Mouse (Mus musculus) stomach, postnatal 0 days (tissue): ENCODE data around the gene Nr1d2. TPM values are rescaled to one million over a fixed set of nuclear protein-coding genes. Genes with fewer than 3 reads are reported as not detected.
"Not testable (repeated sequence)": the region's sequence is repeated elsewhere in the genome, so short reads cannot be mapped to it uniquely, and the experiment has no call there.

ENCODE experiments used
- ATAC-seq: fragments of 200-750 bp; cut with Nextera tagmentation; 2 replicates; pipeline ENCODE4 v1.8.0; 2017; ENCODE audit not compliant: low FRiP score, low TSS enrichment
- DNase-seq: peaks from one replicate; pipeline ENCODE4 v3.0.0-alpha.2; 2016; ENCODE audit warnings: low spot score
- H3K27ac ChIP-seq: fragments of 300-500 bp; sonication (generic); replicated peaks from 2 replicates; pipeline ENCODE4 v1.5.1; 2014; ENCODE audit warnings: mild to moderate bottlenecking, control low read depth
- H3K27me3 ChIP-seq: fragments of 300-500 bp; sonication (generic); 2 replicates; pipeline ENCODE4 v1.6.1; 2014; ENCODE audit warnings: low read length; ENCODE audit not compliant: control insufficient read depth, insufficient read depth
- H3K36me3 ChIP-seq: fragments of 300-500 bp; sonication (generic); 2 replicates; pipeline ENCODE4 v1.6.1; 2014; ENCODE audit warnings: low read length, mixed read lengths; ENCODE audit not compliant: control insufficient read depth, insufficient read depth
- H3K4me1 ChIP-seq: fragments of 300-500 bp; sonication (generic); replicated peaks from 2 replicates; pipeline ENCODE4 v1.6.1; 2014; ENCODE audit warnings: antibody characterized with exemption; ENCODE audit not compliant: control insufficient read depth, insufficient read depth
- H3K4me2 ChIP-seq: fragments of 300-500 bp; sonication (generic); replicated peaks from 2 replicates; pipeline ENCODE4 v1.6.1; 2014; ENCODE audit warnings: low read depth, mild to moderate bottlenecking, control low read depth, moderate library complexity
- H3K4me3 ChIP-seq: fragments of 300-500 bp; sonication (generic); 2 replicates; pipeline ENCODE4 v1.5.1; 2014; ENCODE audit warnings: low read depth, low read length, control low read depth
- H3K9ac ChIP-seq: fragments of 300-500 bp; sonication (generic); 2 replicates; pipeline ENCODE4 v1.6.1; 2014; ENCODE audit warnings: mild to moderate bottlenecking, low read length, control low read depth, mixed read lengths
- H3K9me3 ChIP-seq: fragments of 300-500 bp; sonication (generic); 2 replicates; pipeline ENCODE4 v1.6.1; 2016; ENCODE audit warnings: low read length; ENCODE audit not compliant: control insufficient read depth
- CTCF ChIP-seq: IDR thresholded peaks from 2 replicates; pipeline ENCODE4 v1.5.1; 2016; ENCODE audit warnings: antibody characterized with exemption, low read depth, mild to moderate bottlenecking, moderate library complexity
- EP300 ChIP-seq: optimal IDR thresholded peaks from 2 replicates; pipeline ENCODE3; 2016; ENCODE audit warnings: antibody characterized with exemption
- WGBS: fragments of 180-500 bp; shearing (Covaris S2); extraction: QIAGEN DNeasy Blood & Tissue Kit; methylation state at CpG from one replicate; pipeline ENCODE4 v1.1.7; 2014; 5-methylcytosine and 5-hydroxymethylcytosine counted together
- polyA plus RNA-seq: library from polyadenylated mRNA; unstranded; fragments of >200 nt; fragmentation: Nextera tagmentation; extraction: Ambion mirVana; gene quantifications from 2 replicates; pipeline ENCODE4 v1.2.1, GENCODE M21; 2015

Nr1d2 gene
- polyA plus RNA-seq, 1 experiment from 2014 or later = 11.1 TPM

- no peaks in the 10 kb centered on the region for H3K27me3 ChIP-seq
- no peak overlapping the region for H3K4me2 ChIP-seq
- DNase-seq (no peak), ATAC-seq (no peak)
- H3K9ac ChIP-seq = no peak overlapping the region
- WGBS = 61% methylated on average over 1 of the region's 1 CpGs
- no peak overlapping the region for H3K27ac ChIP-seq
- TF ChIP-seq CTCF (no peak), EP300 (no peak)
- H3K4me3 ChIP-seq = no peak overlapping the region
- peaks cover 10% of the 10 kb centered on the region for H3K36me3 ChIP-seq
- H3K9me3 ChIP-seq = no peaks in the 10 kb centered on the region
- H3K4me1 ChIP-seq = no peaks in the 10 kb centered on the region
Observed at GRCm38 (mm10) chr14:18274526-18274925, 35.6 kb upstream of the Nr1d2 start.

DNA sequence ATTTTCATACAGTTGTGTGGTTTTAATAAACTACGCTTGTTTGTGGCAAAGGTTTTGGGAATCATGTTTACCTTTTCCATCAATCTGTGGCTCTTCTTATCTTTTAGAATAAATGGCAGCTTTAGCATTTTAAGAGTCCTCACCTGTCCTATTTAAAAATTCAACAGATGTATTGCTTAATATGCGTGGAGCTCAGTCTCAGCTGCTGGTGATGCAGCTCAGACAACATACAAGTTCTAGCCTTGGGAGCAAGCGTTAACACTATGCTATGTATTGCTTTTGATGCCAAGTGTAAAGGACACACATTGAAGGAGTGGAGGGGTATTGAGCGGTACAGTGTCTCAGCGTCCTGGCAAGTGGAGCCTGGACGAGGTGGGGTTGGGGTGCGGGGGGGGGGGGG, 32.7 kb upstream of the Nr1d2 start:
- no peaks in the 10 kb centered on the region for H3K27me3 ChIP-seq
- no peaks in the 10 kb centered on the region for H3K4me1 ChIP-seq
- H3K9ac ChIP-seq = peak overlapping the region; percentile 69; the same call in 1 of the 2 replicates
- H3K4me2 ChIP-seq = peak overlapping the region; percentile 51
- H3K27ac ChIP-seq = no peak overlapping the region; the same call in 1 of the 2 replicates
- H3K9me3 ChIP-seq = no peaks in the 10 kb centered on the region
- H3K36me3 ChIP-seq = no peaks in the 10 kb centered on the region
- 1% methylated on average over 6 of the region's 7 CpGs for WGBS
- ATAC-seq = no peak
- peak; percentile 16 for DNase-seq
- H3K4me3 ChIP-seq = peak overlapping the region; percentile 94
- TF ChIP-seq CTCF = no peak
- no peak for TF ChIP-seq EP300

- H3K4me3 ChIP-seq = peak within 1 kb of the TSS; percentile 94
- H3K4me1 ChIP-seq = no peaks in the 10 kb centered on the region
- no peaks in the 10 kb centered on the region for H3K36me3 ChIP-seq
- H3K4me2 ChIP-seq = peak within 1 kb of the TSS; percentile 63
- WGBS = 1% methylated on average over 70 of the region's 78 CpGs
- DNase-seq = peak; percentile 99
- ATAC-seq = peak; percentile 100
- no peaks in the 10 kb centered on the region for H3K9me3 ChIP-seq
- H3K27ac ChIP-seq = peak within 1 kb of the TSS; percentile 90
- no peaks in the 10 kb centered on the region for H3K27me3 ChIP-seq
- H3K9ac ChIP-seq = peak within 1 kb of the TSS; percentile 98
- TF ChIP-seq EP300 = no peak
- no peak; the same call in 1 of the 2 replicates for TF ChIP-seq CTCF
Observed at GRCm38 (mm10) chr14:18270529-18271441, 31.9 kb upstream of the Nr1d2 start, which contains the start of the genes Nkiras1 and Rpl15. Gene Nkiras1, plus strand, starts transcription at chr14:18271136. Gene Rpl15, minus strand, starts transcription at chr14:18271391.

DNA sequence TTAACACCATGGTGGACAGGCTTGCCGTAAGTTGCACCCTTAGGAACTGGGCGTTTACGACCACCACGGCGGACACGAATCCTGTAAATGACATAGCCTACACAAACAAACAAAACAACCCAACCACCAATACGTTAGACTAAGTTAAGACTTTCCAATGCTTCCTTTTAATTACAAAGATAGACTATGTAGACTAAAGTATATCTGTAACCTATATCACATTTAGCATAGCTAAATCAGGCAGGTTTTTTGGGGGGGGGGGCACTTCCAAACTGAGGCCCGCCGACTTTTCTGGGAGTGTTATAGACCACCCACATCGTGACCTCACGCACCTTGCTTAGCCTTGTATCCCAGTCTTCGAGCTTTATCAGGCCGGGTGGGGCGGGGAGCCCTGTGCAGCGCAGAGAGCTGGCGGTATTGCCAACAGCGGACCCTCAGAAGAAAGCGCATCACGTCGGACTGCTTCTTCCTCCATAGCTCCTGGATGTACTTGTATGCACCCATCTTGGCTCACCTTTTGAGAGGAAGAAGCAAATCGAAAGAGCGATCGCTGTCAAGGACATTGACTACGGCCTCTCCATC, 31.1 kb upstream of the Nr1d2 start:
- WGBS = under 1% methylated on average over 19 of the region's 24 CpGs
- ATAC-seq, H3K9me3 ChIP-seq, H3K36me3 ChIP-seq, H3K27me3 ChIP-seq, H3K4me1 ChIP-seq: not testable (repeated sequence)
- Histone ChIP-seq H3K9ac (peak overlapping the region; percentile 98), H3K27ac (peak overlapping the region; percentile 90), H3K4me3 (peak overlapping the region; percentile 94), H3K4me2 (peak overlapping the region; percentile 63)
- peak; percentile 22 for DNase-seq

DNA sequence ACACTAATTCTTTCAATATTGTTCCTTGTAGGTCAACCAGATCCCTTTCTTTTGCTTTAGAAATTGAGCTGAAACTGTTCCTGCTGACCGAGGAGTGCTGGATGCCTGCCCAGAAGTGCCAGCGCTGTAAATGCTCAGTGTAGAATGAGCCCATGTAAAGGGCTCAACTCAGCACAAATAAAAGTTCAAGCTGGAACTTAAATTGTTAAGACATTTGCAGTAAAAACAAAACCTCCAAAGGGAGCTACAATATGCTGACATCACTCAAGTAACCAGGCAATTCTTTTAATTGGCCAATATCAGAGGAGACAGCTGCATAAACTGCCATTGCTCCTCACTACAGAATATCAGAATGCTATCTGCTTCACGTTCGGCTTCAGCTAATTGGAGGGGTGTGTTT, 24.5 kb upstream of the Nr1d2 start:
- no peak for DNase-seq
- no peak overlapping the region for H3K9ac ChIP-seq

GRCm38 (mm10) chr14:18261203-18261602, 22.3 kb upstream of the Nr1d2 start:
- no peak overlapping the region for H3K9ac ChIP-seq
- no peak for TF ChIP-seq EP300
- TF ChIP-seq CTCF = 0 out of 2 replicates have a peak, but pooled peaks have one; percentile 6
- no peaks in the 10 kb centered on the region for H3K36me3 ChIP-seq
- H3K27ac ChIP-seq = no peak overlapping the region
- no peak overlapping the region for H3K4me3 ChIP-seq
- DNase-seq (no peak), ATAC-seq (no peak)
- H3K4me2 ChIP-seq = no peak overlapping the region
- WGBS = 80% methylated on average over 3 of the region's 3 CpGs
- H3K4me1 ChIP-seq = no peaks in the 10 kb centered on the region
- H3K27me3 ChIP-seq = no peaks in the 10 kb centered on the region
- no peaks in the 10 kb centered on the region for H3K9me3 ChIP-seq

More for the DNA sequence above, 24.5 kb upstream of the Nr1d2 start:
- H3K27ac ChIP-seq = no peak overlapping the region
- no peaks in the 10 kb centered on the region for H3K36me3 ChIP-seq
- H3K4me2 ChIP-seq = no peak overlapping the region
- no peaks in the 10 kb centered on the region for H3K27me3 ChIP-seq
- H3K9me3 ChIP-seq = no peaks in the 10 kb centered on the region
- TF ChIP-seq CTCF = no peak
- TF ChIP-seq EP300 = no peak
- WGBS = 32% methylated on average over 4 of the region's 4 CpGs
- ATAC-seq = no peak
- no peak overlapping the region for H3K4me3 ChIP-seq
- no peaks in the 10 kb centered on the region for H3K4me1 ChIP-seq
